Mouse (Mus musculus) thymus, postnatal 25 days (tissue): ENCODE results near the gene Qprt.
A peak's percentile ranks its signal among the peaks of the same experiment; 100 is the strongest.

Experiments used
- DNase-seq: peaks from one replicate; pipeline ENCODE4 v3.0.0; 2022

Gene Qprt

DNA sequence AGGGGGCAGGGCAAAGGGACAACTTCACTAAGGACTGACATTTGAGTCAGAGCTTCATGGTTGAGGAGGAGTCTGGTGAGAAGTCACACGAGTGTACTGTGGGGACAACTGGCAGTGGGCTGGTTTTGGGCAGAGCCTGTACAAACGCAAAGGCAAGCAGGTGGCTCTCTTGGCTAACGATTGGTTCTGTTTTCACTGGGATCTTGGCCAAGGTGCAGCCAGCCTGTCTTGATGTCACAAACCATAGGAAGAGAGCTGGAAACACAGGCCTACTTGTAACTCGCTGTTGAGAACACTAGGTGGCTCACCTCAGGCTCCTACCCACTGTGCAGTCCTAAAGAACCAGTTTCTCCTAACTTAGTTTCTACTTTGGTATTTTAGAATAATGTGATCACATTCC is 7.6 kb upstream of the Qprt start:
- peak; percentile 54 for DNase-seq

- DNase-seq = no peak
Observed at GRCm38 (mm10) chr7:127121061-127121910, 740 bp downstream of the Qprt start.

DNA sequence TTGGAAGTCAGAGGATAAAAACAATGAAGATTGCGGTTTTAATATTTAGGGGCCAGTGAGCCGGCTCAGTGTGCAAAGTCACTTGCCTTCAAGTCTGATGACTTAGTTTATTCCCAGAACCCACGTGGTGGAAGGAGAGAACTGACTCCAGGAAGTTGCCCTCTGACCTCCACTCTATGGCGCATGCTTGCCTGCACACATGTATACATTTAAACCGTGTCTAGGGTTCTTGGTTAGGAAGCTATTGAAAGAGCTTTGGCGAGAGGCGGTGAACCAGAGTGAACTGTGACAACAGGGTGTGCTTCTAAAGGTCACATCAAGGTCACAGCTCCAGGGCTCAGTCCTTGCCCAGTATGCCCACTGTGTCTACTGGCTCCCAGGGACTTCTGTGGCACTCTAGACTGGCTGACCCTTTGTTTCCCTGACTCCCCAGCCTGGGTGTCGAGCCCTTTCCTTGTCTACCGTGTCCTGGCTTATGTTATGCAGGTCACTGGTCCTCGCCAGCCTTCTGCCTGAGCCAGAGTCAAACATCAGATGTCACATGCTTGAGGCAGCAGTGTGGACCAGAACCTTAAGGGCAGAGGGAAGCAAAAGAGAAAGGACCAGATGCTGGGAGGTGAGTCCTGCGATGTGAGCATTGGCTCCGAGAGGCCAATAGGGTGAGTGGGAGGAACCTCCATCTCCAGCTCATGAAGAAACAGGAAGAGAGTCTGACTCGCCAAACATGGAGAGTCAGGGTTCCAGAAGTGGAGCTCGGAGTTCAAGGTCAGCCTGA is 3.2 kb downstream of the Qprt start:
- DNase-seq = no peak

DNA sequence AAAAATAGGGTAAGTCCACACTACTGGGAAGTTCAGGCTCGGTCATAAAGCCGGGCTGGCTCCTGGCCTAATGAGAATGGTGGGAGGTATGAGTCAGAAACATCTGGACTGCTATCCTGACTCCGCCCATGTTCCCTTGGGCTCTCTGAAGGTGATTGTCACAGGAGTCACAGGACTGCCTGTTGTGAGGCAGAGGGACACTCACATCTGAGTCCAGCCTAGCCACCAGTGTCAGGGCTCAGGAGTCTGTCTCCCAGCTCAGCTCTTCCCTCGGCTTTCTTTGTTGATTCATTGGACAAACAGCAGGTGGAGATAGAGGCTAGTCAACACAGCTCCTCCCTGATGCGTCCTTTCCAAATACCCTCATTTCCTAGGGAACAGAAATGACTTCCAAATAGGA is 4.1 kb downstream of the Qprt start:
- no peak for DNase-seq

DNA sequence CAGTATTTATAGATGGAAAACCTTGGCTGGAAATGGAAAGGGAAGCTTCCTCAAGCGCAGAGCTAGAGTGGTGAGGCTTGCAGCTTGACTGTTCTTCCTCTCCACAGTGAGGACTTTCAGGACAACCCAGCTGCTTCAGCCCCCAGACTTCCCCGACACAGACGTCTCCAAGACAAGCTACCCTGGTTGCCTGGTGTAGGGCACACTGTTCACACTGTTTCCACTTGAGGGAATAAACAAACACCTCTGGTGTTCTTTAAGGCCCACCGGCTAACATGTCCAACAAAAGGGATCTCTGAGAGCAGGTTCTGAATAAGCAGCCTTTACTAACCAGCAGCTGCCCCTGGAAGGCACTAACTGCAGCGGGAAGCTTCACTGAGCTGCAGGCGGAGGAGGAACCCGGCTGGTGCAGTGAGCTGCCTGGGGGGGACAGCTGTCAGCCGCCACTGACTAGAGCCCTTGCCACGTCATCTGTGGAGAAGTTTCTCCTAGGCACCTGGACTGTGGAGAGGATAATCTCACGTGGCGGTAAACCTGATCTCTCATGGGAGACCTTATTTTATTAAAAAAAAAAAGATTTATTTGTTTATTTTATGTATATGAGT is 5.6 kb downstream of the Qprt start:
- no peak for DNase-seq

DNA sequence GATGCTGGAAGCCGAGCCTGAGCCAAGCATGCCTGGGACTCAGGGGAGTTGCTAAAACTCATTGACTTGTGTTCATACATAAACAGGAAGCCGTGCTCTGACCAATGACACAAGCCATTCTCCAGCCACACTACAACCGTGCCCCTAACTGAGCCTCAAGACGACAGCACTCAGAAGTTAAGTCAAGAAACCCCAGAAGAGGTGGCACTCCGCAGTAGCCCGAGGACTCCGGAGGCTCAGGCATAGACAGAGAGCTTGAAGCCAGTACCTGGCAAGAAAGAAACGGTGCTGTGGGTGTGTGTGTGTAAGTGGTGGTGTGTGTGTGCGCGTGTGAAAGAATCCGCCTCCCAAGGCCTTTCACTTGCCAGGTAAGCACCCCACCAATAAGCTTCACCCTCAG is 7.1 kb downstream of the Qprt start:
- DNase-seq = no peak

DNA sequence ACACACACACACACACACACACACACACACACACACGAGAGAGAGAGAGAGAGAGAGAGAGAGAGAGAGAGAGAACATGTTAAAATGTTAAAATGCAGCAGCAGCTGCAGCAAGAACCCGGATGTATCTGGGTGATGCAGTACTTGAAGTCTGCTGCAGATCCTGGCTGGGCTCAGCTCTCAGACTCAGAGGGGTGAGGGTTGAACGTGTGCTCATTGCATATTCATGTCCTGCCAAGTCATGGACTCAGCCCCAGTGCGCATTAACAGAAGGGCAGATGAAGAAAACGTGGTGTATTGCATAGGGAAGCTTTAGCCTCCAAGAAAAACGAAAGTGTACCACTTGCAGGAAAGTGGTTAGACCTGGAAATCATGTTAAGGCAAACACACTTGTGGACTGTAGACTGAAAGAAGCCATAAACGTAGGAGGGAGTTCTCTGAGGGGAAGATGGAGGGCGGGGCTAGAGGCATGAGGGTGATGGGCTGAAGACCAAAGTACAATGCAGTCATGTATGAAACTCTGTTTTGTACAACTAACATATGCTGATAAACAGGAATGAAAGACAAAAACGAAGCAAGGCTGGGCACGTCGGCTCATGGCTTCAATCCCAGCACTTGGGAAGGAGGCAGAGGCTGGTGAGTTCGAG is 8.3 kb downstream of the Qprt start:
- peak; percentile 50 for DNase-seq

DNA sequence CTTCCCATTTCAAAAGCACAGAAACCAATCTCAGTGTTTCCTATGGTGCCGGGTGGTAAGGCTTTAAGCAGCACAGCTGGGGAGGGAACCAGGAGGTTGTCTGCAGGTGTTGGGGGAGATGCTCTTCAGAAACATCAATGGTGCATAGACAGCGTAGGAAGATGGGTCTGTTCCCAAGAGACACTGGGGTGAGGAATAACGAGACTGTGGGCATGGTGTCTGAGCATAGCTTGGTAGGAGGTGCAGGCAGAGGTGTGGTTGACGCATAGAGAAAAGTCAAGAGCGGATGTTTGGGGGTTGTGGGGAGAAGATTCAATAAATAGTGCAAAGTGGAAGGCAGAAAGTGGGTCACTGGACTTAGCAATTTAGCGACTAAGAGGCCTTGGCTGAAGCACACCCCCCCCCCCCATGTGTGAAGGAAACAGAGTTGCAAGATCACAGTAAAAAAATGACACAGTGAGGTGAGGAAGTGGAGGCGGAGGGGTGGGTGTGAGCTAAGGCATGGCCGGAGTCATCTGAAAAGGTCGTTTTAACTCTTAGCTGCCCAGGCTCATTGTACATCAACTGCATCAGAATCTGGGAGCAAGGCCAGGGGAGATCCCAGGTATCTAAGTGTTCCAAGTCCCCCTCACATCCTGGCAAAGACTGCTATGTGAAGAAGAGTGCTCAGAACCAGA is 9.0 kb downstream of the Qprt start:
- peak; percentile 44 for DNase-seq

DNA sequence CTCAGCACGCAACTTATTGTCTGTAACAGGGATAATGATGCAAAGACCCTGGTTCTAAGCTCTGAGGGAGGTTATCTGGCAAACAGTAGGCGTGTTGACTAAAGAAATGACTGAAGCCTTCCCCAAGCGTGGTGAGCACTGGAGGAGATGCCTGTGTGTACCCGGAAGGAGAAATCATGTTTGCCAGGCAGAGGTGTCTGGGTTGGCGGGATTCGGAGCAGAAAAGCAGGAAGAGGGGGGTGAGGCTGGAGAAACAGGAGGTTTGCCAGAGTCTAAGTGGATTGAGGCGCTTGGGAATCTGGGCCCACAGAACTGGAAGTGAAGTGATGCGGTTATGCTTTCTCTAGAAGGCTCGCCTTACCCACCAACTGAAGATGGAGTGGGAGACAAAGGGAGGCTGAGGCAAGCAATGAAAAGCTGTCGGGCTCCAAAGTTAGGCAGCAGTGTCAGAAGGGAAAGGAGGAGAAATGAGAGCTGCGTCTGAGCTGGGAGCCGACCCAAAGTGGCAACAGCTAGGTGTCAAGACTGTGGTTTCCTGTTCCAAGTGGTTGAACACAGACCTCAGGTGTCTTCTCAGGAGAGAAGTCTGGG is 9.7 kb downstream of the Qprt start:
- no peak for DNase-seq

DNA sequence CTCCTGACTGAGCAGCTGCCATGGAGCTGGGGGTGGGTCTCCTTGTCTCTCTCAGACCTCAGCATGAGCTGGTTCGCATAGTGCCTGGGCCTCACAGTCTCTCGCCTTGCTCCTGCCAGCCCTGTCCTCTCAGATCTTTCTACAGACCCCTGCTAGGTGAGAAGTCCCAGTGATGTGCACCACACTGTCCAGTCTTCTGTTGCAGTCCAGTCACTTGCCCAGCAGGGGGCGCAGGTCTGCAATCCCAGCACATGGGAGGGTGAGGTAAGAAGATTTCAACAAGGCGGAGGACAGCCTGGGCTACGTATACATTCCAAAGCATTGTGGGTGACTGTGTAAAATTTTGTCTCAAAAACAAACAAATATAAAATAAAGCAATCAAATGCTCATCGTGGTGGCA is 10.6 kb downstream of the Qprt start:
- peak; percentile 85 for DNase-seq

DNA sequence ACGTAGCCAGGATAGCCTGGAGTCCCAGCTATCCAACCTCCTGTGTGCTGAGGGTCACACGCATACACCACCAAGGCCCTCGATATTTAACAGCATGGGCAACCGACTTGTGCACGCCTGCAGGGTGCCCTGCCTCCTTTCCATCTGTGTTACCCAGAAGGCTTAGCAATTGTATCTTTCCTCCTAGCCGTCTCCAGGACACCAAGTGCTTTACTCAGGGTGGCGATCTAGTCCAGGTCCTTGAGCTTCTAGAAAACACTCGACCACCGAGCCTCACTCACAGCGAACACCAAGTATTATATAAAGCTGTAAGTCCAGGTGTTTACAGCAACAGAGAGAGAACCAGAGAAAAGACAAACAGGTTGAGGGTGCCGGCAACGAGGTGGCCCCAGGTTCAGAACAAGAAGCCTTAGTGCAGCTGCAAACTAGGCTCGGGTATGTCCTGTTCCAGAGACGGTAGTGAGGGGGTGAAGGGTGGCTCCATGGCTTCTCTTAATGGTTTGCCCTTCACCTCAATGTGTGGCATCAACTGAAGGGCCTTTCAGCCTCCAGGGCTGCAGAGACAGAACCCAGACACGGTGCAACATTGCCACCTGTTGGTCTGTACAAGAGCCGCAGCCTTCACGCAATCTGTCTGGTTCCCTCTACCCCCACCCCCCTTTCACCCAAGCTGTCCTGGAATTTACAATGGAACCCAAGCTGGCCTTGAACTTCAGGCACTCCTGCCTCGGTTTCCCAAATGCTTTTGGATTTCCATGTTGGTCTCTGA is 11.6 kb downstream of the Qprt start:
- DNase-seq = peak; percentile 84

DNA sequence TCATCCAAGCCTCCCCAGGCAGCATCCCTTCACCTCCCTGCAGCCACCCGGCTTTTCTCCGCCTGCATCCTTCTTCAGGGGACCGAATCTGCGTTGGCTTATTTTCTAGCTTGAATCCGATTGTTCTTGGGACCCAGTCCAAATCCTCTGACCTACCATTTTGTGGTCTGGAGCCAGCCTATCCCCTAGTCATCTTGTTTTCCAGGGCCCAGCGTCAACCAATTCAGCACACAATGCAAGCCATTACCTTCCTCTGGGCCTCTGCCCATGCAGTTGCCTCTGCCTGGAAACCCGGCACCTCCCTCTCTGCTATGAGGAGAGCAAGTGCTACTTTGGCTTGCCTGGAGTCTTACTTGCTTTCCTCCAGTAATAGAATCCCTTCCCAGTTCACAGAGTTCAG is 16.5 kb downstream of the Qprt start:
- no peak for DNase-seq

DNA sequence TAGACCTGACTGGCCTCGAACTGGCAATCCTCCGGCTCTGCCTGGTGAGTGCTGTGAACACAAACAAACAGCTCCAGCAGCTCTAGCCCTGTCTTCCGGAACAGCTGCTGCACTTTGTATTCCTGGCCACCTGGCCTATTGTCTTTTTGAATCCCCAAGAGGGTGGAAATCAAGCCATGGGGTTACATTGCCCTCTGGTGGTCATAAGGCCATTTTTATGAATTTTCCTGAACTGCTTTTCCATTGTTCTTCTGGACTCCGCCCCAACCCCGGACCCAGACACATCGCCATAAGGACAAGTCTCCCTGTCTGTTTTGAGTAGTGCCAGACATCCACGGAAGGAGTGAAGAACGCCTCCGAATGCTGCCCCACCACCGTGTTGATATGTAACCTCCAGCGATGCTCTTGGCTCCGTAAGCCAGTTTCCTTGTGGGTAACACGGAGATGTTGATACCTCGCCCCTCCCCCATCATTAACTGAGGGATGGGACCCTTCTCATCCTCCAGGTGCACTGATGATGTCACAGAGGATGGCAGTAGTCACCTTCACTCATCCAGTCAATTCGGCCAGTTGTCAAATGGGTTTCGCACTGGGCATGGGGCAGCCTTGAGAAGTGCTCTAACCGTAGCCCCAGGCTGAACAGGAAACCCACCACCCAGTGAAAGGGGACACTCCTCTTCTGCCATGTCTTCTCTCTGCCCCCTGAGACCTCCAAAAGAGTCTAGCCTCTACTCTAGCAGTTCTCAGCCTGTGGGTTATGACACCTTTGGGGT is 17.3 kb downstream of the Qprt start:
- peak; percentile 87 for DNase-seq

DNA sequence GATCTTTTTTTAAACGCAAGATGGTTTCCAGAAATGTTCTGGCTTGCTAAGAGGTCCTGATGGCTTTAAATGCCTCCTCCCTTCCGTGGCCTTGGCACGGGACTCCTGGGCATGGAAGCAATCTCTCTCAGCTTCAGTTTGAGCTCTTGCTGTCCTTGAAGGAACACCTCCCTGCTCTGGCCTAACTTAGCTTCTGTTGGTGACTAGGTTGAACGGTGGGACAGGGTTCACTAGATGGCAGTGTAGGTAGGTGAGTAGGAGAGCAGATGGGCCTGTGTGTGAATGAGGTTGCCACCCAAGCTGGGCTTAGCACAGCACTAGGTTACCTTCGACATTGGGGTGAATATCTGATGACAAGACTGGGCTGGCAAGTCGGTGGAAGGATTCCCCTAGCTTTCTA is 18.1 kb downstream of the Qprt start:
- peak; percentile 58 for DNase-seq

DNA sequence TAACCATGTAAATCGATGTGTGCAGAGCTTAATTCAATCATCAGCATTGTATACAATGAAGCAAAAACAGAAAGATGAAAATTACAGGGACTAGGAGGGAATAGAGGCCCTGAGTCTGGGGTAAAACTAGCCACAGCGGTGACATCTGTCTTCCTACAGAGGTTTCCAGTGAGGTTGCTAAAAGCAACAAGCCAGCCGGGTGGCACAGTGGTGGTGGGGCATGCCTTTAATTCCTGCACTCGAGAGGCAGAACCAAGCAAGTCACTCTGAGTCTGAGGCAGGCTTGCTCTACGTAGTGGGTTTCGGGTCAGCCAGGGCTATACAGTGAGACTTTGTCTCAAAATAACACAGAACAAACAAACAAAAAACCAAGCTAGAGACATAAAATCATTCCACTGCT is 19.9 kb downstream of the Qprt start:
- DNase-seq = peak; percentile 50

DNA sequence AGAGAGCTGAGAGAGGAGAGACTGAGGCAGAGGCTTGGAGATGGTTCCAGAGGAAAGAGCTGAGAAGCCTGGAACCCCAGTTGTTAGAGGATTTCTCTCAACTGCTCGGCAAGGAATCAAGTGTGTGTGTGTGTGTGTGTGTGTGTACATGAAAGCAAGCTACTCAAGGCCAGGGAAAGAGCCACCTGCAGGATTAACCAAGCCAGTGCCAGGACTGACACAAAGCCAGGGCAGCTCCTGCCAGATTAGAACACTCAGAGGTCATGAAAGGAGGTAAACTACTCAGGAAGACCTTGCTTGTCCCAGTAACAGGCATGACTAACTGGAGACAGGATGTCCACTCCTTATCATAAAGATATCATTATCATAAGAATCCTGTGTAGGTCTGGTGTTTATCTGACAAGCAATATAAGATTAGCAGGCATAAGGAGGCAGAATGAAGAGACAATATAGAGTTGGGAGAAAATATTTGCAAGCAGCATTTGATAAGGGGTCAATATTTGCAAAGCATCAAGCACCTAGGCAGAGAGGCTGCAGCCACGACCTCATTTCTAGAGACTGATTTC is 20.5 kb downstream of the Qprt start:
- no peak for DNase-seq

- no peak for DNase-seq
Observed at GRCm38 (mm10) chr7:127099528-127099927, 22.5 kb downstream of the Qprt start.

- DNase-seq = no peak
Observed at GRCm38 (mm10) chr7:127098950-127099349, 23.1 kb downstream of the Qprt start.

- DNase-seq = no peak
Observed at GRCm38 (mm10) chr7:127098521-127098920, 23.5 kb downstream of the Qprt start.

DNA sequence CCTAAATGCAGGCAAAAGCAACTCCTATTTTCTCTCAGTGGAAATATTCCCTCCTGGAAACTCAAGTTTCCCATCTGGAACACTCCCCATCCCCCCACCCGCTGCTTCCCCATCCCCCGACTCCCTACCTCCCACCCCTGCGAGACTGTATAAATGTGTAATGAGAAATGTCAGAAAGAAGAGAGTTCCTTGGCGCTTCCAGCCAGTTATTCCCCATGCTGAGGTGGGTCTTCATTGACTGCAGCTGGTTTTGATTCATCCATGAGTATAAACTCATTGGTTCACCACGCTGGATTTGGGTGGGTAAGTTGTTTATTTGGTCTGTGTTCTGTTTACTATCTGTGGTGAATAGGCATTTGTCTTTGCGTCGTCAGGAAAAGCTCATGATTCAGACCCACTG is 25.6 kb downstream of the Qprt start:
- DNase-seq = no peak
